Mouse (Mus musculus) heart, embryonic 11.5 days (tissue): ENCODE data around the gene Gmcl1. TPM values are rescaled to one million over a fixed set of nuclear protein-coding genes. Genes with fewer than 3 reads are reported as not detected.

ENCODE experiments used
- ATAC-seq: fragments of 200-750 bp; cut with Nextera tagmentation; replicated peaks from 2 replicates; pipeline ENCODE4 v1.8.0; 2017; ENCODE audit warnings: moderate library complexity; ENCODE audit not compliant: insufficient number of reproducible peaks, low FRiP score, low TSS enrichment
- H3K27ac ChIP-seq: fragments of 300-500 bp; sonication (generic); 2 replicates; pipeline ENCODE4 v1.5.1; 2014; ENCODE audit warnings: mild to moderate bottlenecking, low read depth, low read length
- H3K27me3 ChIP-seq: fragments of 300-500 bp; sonication (generic); 2 replicates; pipeline ENCODE4 v1.6.1; 2014; ENCODE audit warnings: mild to moderate bottlenecking, low read length, mixed read lengths; ENCODE audit not compliant: control insufficient read depth, insufficient read depth
- H3K36me3 ChIP-seq: fragments of 300-500 bp; sonication (generic); 2 replicates; pipeline ENCODE4 v1.6.1; 2014; ENCODE audit warnings: mild to moderate bottlenecking, low read length, moderate library complexity, mixed read lengths; ENCODE audit not compliant: control insufficient read depth, insufficient read depth
- H3K4me1 ChIP-seq: fragments of 300-500 bp; sonication (generic); 2 replicates; pipeline ENCODE4 v1.6.1; 2014; ENCODE audit warnings: low read length; ENCODE audit not compliant: control insufficient read depth, insufficient read depth
- H3K4me2 ChIP-seq: fragments of 300-500 bp; sonication (generic); 2 replicates; pipeline ENCODE4 v1.6.1; 2014; ENCODE audit warnings: mild to moderate bottlenecking, moderate library complexity
- H3K4me3 ChIP-seq: fragments of 300-500 bp; sonication (generic); 2 replicates; pipeline ENCODE4 v1.5.1; 2014; ENCODE audit warnings: low read depth, low read length
- H3K9ac ChIP-seq: fragments of 300-500 bp; sonication (generic); 2 replicates; pipeline ENCODE4 v1.6.1; 2014; ENCODE audit warnings: mild to moderate bottlenecking, low read depth, low read length, moderate library complexity
- H3K9me3 ChIP-seq: fragments of 300-500 bp; sonication (generic); replicated peaks from 2 replicates; pipeline ENCODE4 v1.6.1; 2016; ENCODE audit warnings: low read length; ENCODE audit not compliant: control insufficient read depth
- WGBS: fragments of 180-500 bp; shearing (Covaris S2); extraction: QIAGEN DNeasy Blood & Tissue Kit; methylation state at CpG from one replicate; pipeline ENCODE4 v1.1.7; 2014; ENCODE audit not compliant: insufficient replicate concordance; 5-methylcytosine and 5-hydroxymethylcytosine counted together
- polyA plus RNA-seq: library from polyadenylated mRNA; unstranded; fragments of >200 nt; fragmentation: Nextera tagmentation; extraction: Ambion mirVana; gene quantifications from 2 replicates; pipeline ENCODE4 v1.2.1, GENCODE M21; 2014

The Gmcl1 gene
- polyA plus RNA-seq, 1 experiment from 2014 or later = 18.5 TPM

DNA sequence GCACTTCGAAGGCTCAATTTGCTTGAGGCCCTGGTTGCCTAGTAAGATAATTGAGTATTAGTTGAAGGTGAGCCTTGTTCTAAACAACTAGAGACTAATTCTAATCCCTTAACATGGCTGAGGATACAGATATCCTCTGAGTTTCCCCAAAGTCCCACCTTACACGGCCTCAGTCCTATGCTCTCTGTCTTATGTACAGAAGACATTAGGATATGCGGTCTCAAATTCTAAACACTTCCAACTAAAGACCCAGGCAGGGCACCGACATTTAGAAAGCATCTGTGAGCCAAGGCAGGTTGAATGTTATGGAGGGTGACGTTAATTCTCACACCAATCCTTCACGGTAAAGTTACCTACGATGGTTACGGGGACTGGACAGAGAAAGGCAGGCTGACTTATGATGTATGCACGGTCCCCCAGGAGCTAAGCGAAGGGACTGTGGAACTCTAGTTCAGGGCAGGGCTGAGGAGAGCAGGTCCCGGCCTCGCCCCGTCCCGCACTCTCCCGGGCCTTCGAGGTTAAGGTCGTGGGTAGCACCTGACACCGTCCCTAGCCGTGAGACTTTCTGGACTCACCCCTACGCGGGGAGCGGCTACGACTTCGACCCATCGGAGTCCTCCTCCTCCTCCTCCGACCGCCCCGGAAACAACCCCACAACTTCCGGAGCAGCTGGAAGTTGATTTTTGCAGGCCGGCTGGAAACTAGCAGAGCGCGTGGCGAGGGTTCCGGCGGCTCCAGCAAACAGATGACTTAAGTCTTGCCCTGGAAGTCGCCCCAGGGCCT lies 49.1 kb downstream of the Gmcl1 start, which contains the start of gene Snrnp27:
Gene Snrnp27 (minus strand): TSS at position 651 of the 783 bp plus-strand sequence.
- H3K27ac ChIP-seq = peak within 1 kb of the TSS; percentile 29; the same call in 1 of the 2 replicates
- WGBS = 3% methylated on average over 36 of the region's 36 CpGs

DNA sequence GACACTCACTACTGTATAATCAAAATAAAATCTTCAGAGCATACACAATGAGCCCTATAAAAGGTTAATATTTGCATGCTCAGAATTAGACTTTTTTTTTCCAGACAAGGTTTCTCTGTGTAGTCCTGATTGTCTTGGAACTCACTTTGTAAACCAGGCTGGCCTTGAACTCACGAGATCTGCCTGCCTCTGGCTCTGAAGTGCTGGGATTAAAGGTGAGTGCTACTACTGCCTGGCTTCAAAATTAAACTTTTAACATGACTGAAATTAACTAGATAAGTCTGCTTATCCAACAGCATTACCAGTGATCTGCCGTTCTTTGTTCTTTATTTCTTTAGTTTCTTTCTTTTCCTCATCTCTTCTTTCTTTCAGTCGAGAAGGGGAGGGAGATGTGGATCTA lies 51.9 kb downstream of the Gmcl1 start:
- Histone ChIP-seq H3K27ac (no peak overlapping the region), H3K36me3 (peaks cover 29% of the 10 kb centered on the region), H3K9ac (no peak overlapping the region), H3K9me3 (no peaks in the 10 kb centered on the region), H3K4me3 (no peak overlapping the region), H3K4me1 (0 out of 2 replicates have a peak, but pooled peaks cover 3% of the 10 kb centered on the region), H3K4me2 (no peak overlapping the region), H3K27me3 (no peaks in the 10 kb centered on the region)
- WGBS = 84% methylated on average over 3 of the region's 3 CpGs
- ATAC-seq = no peak

More for the DNA sequence above, 49.1 kb downstream of the Gmcl1 start, which contains the start of gene Snrnp27:
- Histone ChIP-seq H3K27me3 (no peaks in the 10 kb centered on the region), H3K36me3 (peaks cover 21% of the 10 kb centered on the region), H3K4me2 (peak within 1 kb of the TSS; percentile 71), H3K9me3 (no peaks in the 10 kb centered on the region), H3K9ac (peak within 1 kb of the TSS; percentile 92), H3K4me1 (0 out of 2 replicates have a peak, but pooled peaks cover 3% of the 10 kb centered on the region), H3K4me3 (peak within 1 kb of the TSS; percentile 84)
- peak; percentile 84 for ATAC-seq

DNA sequence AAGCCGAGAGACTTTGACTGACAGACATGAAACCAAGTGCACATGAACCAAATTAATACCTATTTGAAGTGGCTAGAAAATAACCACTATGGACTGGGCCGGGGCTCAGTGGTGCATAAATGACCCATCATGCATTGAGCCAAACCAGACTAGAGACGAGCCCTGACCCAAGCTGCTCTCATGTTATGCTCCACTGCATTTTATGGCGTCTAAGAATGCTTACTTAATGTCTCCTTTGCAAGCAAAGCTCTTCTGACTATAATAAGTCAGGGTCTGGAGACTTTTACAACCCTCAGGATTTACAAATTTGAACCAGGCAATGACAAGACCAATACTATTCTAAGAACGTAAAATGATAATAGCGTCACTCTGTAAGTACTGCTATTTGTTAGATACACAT lies 54.8 kb downstream of the Gmcl1 start:
- no peak for ATAC-seq
- WGBS = 91% methylated on average over 6 of the region's 6 CpGs
- H3K36me3 ChIP-seq = peaks cover 38% of the 10 kb centered on the region

DNA sequence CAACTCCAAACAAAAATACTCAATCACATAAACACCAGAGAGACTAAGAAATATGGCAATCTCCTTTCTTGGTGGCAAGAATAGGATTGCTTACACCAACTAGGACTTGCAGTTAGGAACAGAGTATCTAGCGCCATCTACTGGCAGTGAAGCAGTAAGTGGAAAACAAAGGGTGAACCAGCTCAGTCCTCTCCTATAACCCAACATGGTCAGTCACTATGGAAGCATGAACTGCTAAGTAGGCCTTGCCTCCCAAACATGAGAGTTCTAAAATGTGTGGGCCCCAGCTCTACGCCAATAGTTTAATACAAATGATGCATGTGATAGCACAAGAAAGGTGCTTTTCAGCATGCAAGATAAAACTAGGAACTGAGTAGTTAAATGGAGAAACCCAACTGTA lies 62.3 kb downstream of the Gmcl1 start:
- peaks cover 8% of the 10 kb centered on the region; the same call in 1 of the 2 replicates for H3K36me3 ChIP-seq
- WGBS = 20% methylated on average over 2 of the region's 2 CpGs

More for the DNA sequence above, 54.8 kb downstream of the Gmcl1 start:
- Histone ChIP-seq H3K27ac (no peak overlapping the region), H3K4me3 (no peak overlapping the region), H3K9ac (no peak overlapping the region), H3K4me1 (no peaks in the 10 kb centered on the region), H3K9me3 (no peaks in the 10 kb centered on the region), H3K27me3 (no peaks in the 10 kb centered on the region), H3K4me2 (no peak overlapping the region)

DNA sequence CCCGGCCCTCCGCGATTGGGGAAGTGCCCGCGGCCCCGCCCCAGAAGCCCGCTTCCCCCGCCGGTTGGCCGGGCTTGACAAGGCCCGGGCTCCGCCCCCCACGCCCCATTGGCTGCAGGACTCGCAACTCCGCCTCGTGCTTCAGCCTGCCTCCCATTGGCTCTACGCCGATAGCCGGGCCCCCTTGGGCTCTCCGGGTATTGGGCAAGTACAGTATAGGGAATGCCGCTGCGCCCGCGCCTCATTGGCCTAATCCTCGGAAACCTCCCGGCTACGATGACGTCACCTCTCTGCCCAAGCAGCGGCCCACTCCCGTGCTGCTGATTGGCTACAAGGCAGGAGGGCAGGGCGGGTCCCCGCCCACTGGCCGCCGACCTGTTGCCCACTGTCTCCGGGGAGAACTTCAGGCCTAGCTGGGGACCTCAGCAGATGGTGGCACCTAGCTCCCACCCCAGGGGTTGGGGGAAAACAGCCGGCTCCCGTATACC lies 63.9 kb downstream of the Gmcl1 start:
- Histone ChIP-seq H3K4me3 (peak overlapping the region; percentile 61), H3K36me3 (0 out of 2 replicates have a peak, but pooled peaks cover 2% of the 10 kb centered on the region), H3K27me3 (no peaks in the 10 kb centered on the region), H3K9ac (peak overlapping the region; percentile 54; the same call in 1 of the 2 replicates), H3K4me2 (peak overlapping the region; percentile 90), H3K27ac (peak overlapping the region; percentile 54; the same call in 1 of the 2 replicates), H3K4me1 (peaks cover 8% of the 10 kb centered on the region), H3K9me3 (no peaks in the 10 kb centered on the region)
- ATAC-seq = peak; percentile 100
- WGBS = under 1% methylated on average over 37 of the region's 37 CpGs

More for the DNA sequence above, 62.3 kb downstream of the Gmcl1 start:
- Histone ChIP-seq H3K4me1 (peaks cover 8% of the 10 kb centered on the region), H3K27me3 (no peaks in the 10 kb centered on the region), H3K4me2 (no peak overlapping the region), H3K9me3 (no peaks in the 10 kb centered on the region), H3K27ac (no peak overlapping the region), H3K9ac (no peak overlapping the region), H3K4me3 (no peak overlapping the region)
- no peak for ATAC-seq

DNA sequence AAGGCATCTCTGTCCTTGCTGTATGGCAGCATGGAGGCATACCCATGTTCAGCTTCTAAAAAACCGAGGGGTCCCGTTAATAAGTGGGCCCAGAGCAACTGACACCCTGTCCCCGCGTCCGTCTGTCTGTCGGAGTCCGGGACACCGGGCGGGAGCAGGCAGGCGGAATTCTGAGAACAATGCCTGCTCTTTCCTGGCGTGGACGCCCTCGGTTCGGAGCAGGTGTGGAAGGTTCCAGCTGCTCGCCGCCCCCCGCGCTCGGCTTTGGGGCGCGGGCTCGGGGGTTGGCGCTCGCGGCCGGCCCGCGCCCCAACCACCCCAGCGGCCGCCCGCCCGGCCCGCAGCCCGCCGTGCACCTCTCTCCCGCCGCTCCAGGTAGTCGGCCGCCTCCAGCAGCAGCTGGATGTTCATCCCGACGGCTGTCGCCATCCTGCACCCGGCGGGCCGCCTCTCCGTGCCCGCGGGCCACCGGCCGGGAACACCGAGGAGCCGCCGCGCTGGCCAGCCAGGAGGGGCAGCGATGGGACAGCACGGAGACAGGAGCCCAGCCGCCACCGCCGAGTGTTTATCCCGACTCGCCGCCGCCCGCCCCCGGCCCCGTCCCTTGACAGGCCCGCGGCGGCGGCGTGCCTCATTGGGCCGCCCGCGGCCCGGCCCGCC lies 64.5 kb downstream of the Gmcl1 start, which contains the start of gene Mxd1:
Gene Mxd1 (minus strand): TSS at position 582 of the 660 bp plus-strand sequence.
- H3K9me3 ChIP-seq = no peaks in the 10 kb centered on the region
- peaks cover 8% of the 10 kb centered on the region for H3K4me1 ChIP-seq
- 0 out of 2 replicates have a peak, but pooled peaks have one; percentile 0 for ATAC-seq
- WGBS = 1% methylated on average over 47 of the region's 76 CpGs
- H3K4me2 ChIP-seq = peak within 1 kb of the TSS; percentile 90
- H3K27me3 ChIP-seq = no peaks in the 10 kb centered on the region
- peak within 1 kb of the TSS; percentile 68 for H3K9ac ChIP-seq
- 0 out of 2 replicates have a peak, but pooled peaks cover 2% of the 10 kb centered on the region for H3K36me3 ChIP-seq
- H3K27ac ChIP-seq = peak within 1 kb of the TSS; percentile 54; the same call in 1 of the 2 replicates
- H3K4me3 ChIP-seq = peak within 1 kb of the TSS; percentile 61

DNA sequence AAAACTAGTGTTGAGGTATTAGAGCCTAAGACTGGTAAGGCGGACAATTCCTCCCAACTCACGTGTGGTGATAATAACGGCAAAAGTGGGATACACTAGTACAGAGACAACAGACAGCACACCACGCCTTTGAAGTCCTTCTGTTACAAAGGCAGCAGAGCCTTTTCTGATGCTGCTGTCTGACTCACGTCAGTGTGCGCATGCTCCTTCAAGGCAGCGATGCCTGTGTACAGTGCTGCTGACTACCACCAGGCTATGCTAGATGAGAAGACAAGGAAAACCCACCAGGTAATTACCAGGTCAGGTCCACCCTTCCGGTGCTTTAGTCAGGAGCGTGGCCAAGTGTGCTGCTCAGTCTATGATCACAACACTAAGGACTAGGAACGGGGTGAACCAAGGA lies 66.1 kb downstream of the Gmcl1 start:
- Histone ChIP-seq H3K36me3 (0 out of 2 replicates have a peak, but pooled peaks cover 7% of the 10 kb centered on the region), H3K4me1 (peaks cover 8% of the 10 kb centered on the region), H3K27ac (no peak overlapping the region), H3K4me3 (no peak overlapping the region), H3K9me3 (no peaks in the 10 kb centered on the region), H3K27me3 (no peaks in the 10 kb centered on the region), H3K4me2 (no peak overlapping the region), H3K9ac (no peak overlapping the region)
- no peak for ATAC-seq
- 92% methylated on average over 10 of the region's 10 CpGs for WGBS

DNA sequence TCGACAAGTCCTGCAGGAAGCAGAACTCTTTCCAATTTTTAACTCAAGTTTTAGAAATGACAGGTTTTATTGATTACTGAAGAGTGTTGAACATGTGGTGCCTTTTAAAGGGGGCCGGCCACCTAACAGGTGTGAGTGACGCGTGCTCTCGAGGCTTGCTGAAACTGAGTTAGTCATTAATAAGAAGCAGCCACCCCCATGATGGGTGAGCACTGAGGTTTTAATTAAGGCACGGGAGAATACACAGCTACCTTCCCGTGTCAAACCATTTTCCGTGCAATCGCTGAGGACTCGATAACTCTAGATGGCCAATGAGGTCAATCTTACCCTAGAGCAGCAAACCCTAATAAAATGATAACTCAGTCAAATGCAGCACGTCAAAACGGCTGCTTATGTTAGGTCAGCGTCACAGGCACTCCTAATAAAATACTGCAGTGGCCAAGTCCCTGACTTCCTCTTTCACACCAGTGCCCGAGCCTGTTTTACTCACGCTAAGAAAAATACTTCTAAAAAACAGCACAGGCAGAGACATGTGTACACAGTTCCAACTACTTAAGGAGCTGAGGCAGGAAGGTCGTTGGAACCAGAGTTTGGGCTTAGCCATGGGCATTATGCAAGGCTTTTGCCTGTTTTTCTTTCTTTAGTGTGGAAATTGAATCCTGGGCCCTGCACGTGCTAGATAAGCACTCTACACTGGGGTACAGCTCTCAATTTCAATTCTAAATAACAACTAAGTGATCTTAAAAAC lies 67.4 kb downstream of the Gmcl1 start:
- H3K4me2 ChIP-seq = no peak overlapping the region
- H3K9me3 ChIP-seq = no peaks in the 10 kb centered on the region
- no peak overlapping the region for H3K4me3 ChIP-seq
- no peak for ATAC-seq
- WGBS = 83% methylated on average over 17 of the region's 17 CpGs
- peaks cover 8% of the 10 kb centered on the region for H3K4me1 ChIP-seq
- H3K27me3 ChIP-seq = no peaks in the 10 kb centered on the region
- no peak overlapping the region for H3K9ac ChIP-seq
- no peak overlapping the region for H3K27ac ChIP-seq
- H3K36me3 ChIP-seq = 0 out of 2 replicates have a peak, but pooled peaks cover 5% of the 10 kb centered on the region
